Mouse (Mus musculus) stomach, embryonic 14.5 days (tissue): Measurements from ENCODE around the gene Olfr619. TPM values are rescaled to one million over a fixed set of nuclear protein-coding genes. Genes with fewer than 3 reads are reported as not detected.

Experiments
- ATAC-seq: fragments of 200-750 bp; cut with Nextera tagmentation; 2 replicates; pipeline ENCODE4 v1.8.0; 2017; ENCODE audit warnings: low read depth, moderate TSS enrichment; ENCODE audit not compliant: insufficient number of reproducible peaks, insufficient read depth, low FRiP score
- H3K27ac ChIP-seq: fragments of 300-500 bp; sonication (generic); 2 replicates; pipeline ENCODE4 v1.5.1; 2014; ENCODE audit warnings: mild to moderate bottlenecking, low read length, moderate library complexity, mixed read lengths
- H3K27me3 ChIP-seq: fragments of 300-500 bp; sonication (generic); 2 replicates; pipeline ENCODE4 v1.6.1; 2014; ENCODE audit warnings: low read length, control low read depth, mixed read lengths; ENCODE audit not compliant: control insufficient read depth, insufficient read depth
- H3K36me3 ChIP-seq: fragments of 300-500 bp; sonication (generic); 2 replicates; pipeline ENCODE4 v1.6.1; 2014; ENCODE audit warnings: mild to moderate bottlenecking, control low read depth, low read length, moderate library complexity, mixed read lengths; ENCODE audit not compliant: control insufficient read depth, insufficient read depth
- H3K4me1 ChIP-seq: fragments of 300-500 bp; sonication (generic); 2 replicates; pipeline ENCODE4 v1.6.1; 2014; ENCODE audit warnings: low read length, control low read depth, mixed read lengths; ENCODE audit not compliant: control insufficient read depth, insufficient read depth
- H3K4me2 ChIP-seq: fragments of 300-500 bp; sonication (generic); replicated peaks from 2 replicates; pipeline ENCODE4 v1.6.1; 2014; ENCODE audit warnings: low read depth, low read length, control low read depth
- H3K4me3 ChIP-seq: fragments of 300-500 bp; sonication (generic); 2 replicates; pipeline ENCODE4 v1.5.1; 2014; ENCODE audit warnings: low read depth, low read length, control low read depth
- H3K9ac ChIP-seq: fragments of 300-500 bp; sonication (generic); replicated peaks from 2 replicates; pipeline ENCODE4 v1.6.1; 2014; ENCODE audit warnings: low read depth, mild to moderate bottlenecking, control low read depth, low read length, moderate library complexity, mixed read lengths
- H3K9me3 ChIP-seq: fragments of 300-500 bp; sonication (generic); 2 replicates; pipeline ENCODE4 v1.6.1; 2016; ENCODE audit warnings: low read depth, low read length, control low read depth; ENCODE audit not compliant: control insufficient read depth
- WGBS: fragments of 180-500 bp; shearing (Covaris S2); extraction: QIAGEN DNeasy Blood & Tissue Kit; methylation state at CpG from one replicate; pipeline ENCODE4 v1.1.7; 2014; 5-methylcytosine and 5-hydroxymethylcytosine counted together
- microRNA-seq: library from miRNA; unstranded; fragments of <30 nt; microRNA quantifications from one replicate; pipeline ENCODE4, GENCODE M21; 2016
- polyA plus RNA-seq: library from polyadenylated mRNA; unstranded; fragments of >200 nt; fragmentation: Nextera tagmentation; extraction: Ambion mirVana; gene quantifications from 2 replicates; pipeline ENCODE4 v1.2.1, GENCODE M21; 2014

Gene Olfr619
- polyA plus RNA-seq, 1 experiment from 2014 or later: not detected

GRCm38 (mm10) chr7:103644070-103644469 lies 43.7 kb downstream of the Olfr619 start:
- Histone ChIP-seq H3K4me3 (no peak overlapping the region), H3K27ac (no peak overlapping the region), H3K36me3 (no peaks in the 10 kb centered on the region), H3K9me3 (no peaks in the 10 kb centered on the region), H3K27me3 (no peaks in the 10 kb centered on the region), H3K4me2 (no peak overlapping the region), H3K9ac (no peak overlapping the region), H3K4me1 (no peaks in the 10 kb centered on the region)
- 69% methylated on average over 4 of the region's 4 CpGs for WGBS
- ATAC-seq: no peak

Small RNAs within 50 kb of the gene (microRNA-seq; reads per million reads assigned to microRNA genes)
- not detected for gene Gm26506

Other genes starting within 250 kb of the Olfr619 start
- gene Olfr601, start 237.9 kb upstream of the Olfr619 start, polyA plus RNA-seq: not detected in 2 replicates
- gene Olfr603, start 214.4 kb upstream of the Olfr619 start, polyA plus RNA-seq: not detected in 2 replicates
- gene Usp17lc, start 185.5 kb upstream of the Olfr619 start, polyA plus RNA-seq: not detected in 2 replicates
- not detected in 2 replicates for gene Olfr605, start 155.1 kb upstream of the Olfr619 start, polyA plus RNA-seq
- not detected in 2 replicates for gene Olfr606, start 151.5 kb upstream of the Olfr619 start, polyA plus RNA-seq
- not detected in 2 replicates for gene Olfr607, start 136.4 kb upstream of the Olfr619 start, polyA plus RNA-seq
- not detected in 2 replicates for gene Olfr608, start 130.7 kb upstream of the Olfr619 start, polyA plus RNA-seq
- gene Olfr609, start 102.5 kb upstream of the Olfr619 start, polyA plus RNA-seq: not detected in 2 replicates
- not detected in 2 replicates for gene Olfr610, start 88.5 kb upstream of the Olfr619 start, polyA plus RNA-seq
- gene Olfr611, start 79.7 kb upstream of the Olfr619 start, polyA plus RNA-seq: not detected in 2 replicates
- not detected in 2 replicates for gene Olfr612, start 57.9 kb upstream of the Olfr619 start, polyA plus RNA-seq
- gene Olfr613, start 52.5 kb upstream of the Olfr619 start, polyA plus RNA-seq: not detected in 2 replicates
- not detected in 2 replicates for gene Olfr615, start 44.5 kb upstream of the Olfr619 start, polyA plus RNA-seq
- not detected in 2 replicates for gene Olfr616, start 31.4 kb upstream of the Olfr619 start, polyA plus RNA-seq
- gene Olfr617, start 27.5 kb upstream of the Olfr619 start, polyA plus RNA-seq: not detected in 2 replicates
- not detected in 2 replicates for gene Olfr618, start 10.5 kb upstream of the Olfr619 start, polyA plus RNA-seq
- not detected in 2 replicates for gene Olfr620, start 12.0 kb downstream of the Olfr619 start, polyA plus RNA-seq
- not detected in 2 replicates for gene Olfr622, start 42.1 kb downstream of the Olfr619 start, polyA plus RNA-seq
- gene Olfr623, start 63.1 kb downstream of the Olfr619 start, polyA plus RNA-seq: not detected in 2 replicates
- 0.04 TPM in 1 of 2 replicates, not detected in the other for gene Olfr624, start 70.6 kb downstream of the Olfr619 start, polyA plus RNA-seq
- gene Olfr625-ps1, start 82.1 kb downstream of the Olfr619 start, polyA plus RNA-seq: not detected in 2 replicates
- not detected in 2 replicates for gene Olfr243, start 114.1 kb downstream of the Olfr619 start, polyA plus RNA-seq
- not detected in 2 replicates for gene Olfr628, start 129.8 kb downstream of the Olfr619 start, polyA plus RNA-seq
- gene Olfr629, start 144.4 kb downstream of the Olfr619 start, polyA plus RNA-seq: not detected in 2 replicates
- not detected in 2 replicates for gene Olfr630, start 156.8 kb downstream of the Olfr619 start, polyA plus RNA-seq
- not detected in 2 replicates for gene Olfr69, start 171.0 kb downstream of the Olfr619 start, polyA plus RNA-seq
- not detected in 2 replicates for gene Olfr68, start 179.1 kb downstream of the Olfr619 start, polyA plus RNA-seq
- not detected in 2 replicates for gene Olfr67, start 191.2 kb downstream of the Olfr619 start, polyA plus RNA-seq
- gene Hbb-bt, start 213.4 kb downstream of the Olfr619 start, polyA plus RNA-seq: 1,564 and 1,619 TPM in 2 replicates
- 3,670 and 3,888 TPM in 2 replicates for gene Hbb-bs, start 227.5 kb downstream of the Olfr619 start, polyA plus RNA-seq
- gene Hbb-bh2, start 239.9 kb downstream of the Olfr619 start, polyA plus RNA-seq: not detected in 2 replicates
- gene Hbb-bh1, start 242.6 kb downstream of the Olfr619 start, polyA plus RNA-seq: 2.9 and 6.2 TPM in 2 replicates